Mouse (Mus musculus) urinary bladder, adult 2 months (tissue): ENCODE results near the gene Atg9b. TPM values are rescaled to one million over a fixed set of nuclear protein-coding genes. Genes with fewer than 3 reads are reported as not detected.
"Not testable (repeated sequence)": the region's sequence is repeated elsewhere in the genome, so short reads cannot be mapped to it uniquely, and the experiment has no call there.

Source experiments
- DNase-seq: peaks from one replicate; pipeline ENCODE4 v3.0.0; 2022; ENCODE audit warnings: low spot score
- polyA plus RNA-seq: library from polyadenylated mRNA; depleted of rRNA; stranded (reverse); fragments of >200 nt; gene quantifications from 2 replicates; pipeline ENCODE4 v1.2.3, GENCODE M21; 2012

The Atg9b gene
- polyA plus RNA-seq, 1 experiment, result 5.1 TPM

DNA sequence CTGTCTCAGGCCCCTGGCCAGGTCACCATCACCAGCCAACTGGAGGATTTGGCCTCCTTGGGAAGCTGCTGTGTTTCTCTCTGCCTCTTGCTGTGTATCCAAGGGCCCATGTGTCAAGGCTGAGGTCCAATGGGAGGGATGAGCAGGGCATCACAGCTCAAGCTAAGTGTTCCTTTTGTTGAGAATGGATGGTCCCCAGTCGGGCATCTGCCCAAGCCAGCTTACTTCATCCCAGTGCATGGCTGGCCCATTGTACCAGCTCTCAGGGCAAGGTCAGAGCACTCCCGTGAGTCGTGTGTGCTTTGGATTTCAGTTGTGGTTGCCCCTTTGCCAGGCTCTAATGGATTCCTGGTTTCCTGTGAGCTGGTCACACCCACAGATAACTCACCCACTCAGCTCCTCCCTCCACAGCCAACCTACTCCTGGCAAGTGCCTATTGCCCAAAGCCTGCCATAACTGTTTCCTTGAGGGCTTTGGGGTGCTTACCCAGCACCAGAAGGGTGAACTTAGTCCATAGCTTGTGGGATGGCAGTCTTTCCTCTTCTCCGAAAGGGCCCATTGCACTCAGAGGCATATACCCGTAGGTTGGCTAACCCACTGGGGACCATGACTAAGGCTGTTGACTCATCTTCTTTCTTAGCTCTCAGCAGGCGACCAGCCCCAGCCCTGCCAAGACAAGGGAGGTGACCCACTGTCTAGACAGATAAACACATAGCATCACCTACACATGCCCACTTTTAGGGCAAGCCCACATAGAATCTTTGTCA is 12.8 kb upstream of the Atg9b start:
- DNase-seq, result no peak

GRCm38 (mm10) chr5:24401969-24402368 is 10.0 kb upstream of the Atg9b start:
- no peak for DNase-seq

DNA sequence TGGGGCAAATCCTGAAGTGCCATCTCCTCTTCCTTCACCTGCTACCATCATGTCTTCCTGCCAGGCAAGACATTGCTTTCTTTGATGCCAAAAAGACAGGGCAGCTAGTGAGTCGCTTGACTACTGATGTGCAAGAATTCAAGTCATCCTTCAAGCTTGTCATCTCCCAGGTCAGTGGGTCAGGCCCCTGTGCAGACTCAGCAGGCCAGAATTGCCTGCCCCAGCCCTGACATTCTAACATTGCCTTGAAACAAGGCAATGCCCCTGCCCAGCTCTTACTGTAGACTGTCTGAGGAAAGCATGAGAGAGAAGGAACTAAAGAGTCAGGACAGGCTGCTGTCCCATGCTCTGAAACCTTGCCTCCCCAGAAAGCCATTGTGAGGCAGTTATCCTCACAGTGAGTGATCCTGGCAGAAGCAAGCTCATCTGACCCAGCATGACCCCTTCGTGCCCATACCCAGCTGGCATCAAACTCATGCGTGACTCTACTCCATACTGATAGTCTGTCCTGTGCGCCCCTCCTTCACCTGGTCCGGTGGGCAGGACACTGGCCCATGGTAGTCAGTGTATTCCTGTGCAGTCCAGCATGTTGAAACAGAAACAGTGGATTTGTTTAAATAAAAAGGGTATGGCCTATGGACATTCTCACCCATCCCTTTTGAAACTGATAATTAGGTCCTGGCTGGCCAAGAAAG is 9.1 kb upstream of the Atg9b start:
- DNase-seq, result no peak

DNA sequence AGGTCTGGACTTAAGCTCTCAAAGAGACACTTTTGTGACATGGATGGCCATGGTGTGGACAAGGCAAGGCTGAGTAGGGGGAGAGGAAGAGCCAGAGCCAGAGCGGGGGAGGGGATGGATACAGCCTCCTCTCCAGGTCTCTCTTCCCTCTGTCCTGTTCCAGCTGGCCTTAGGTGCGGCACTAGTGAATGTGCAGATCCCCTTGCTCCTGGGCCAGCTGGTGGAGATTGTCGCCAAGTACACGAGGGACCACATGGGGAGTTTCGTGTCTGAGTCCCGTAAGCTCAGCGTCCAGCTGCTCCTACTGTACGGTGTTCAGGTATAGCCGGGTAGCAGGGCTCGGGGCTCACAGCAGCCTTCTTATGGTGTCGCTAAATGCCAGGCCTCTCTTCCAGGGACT is 8.4 kb upstream of the Atg9b start:
- no peak for DNase-seq

DNA sequence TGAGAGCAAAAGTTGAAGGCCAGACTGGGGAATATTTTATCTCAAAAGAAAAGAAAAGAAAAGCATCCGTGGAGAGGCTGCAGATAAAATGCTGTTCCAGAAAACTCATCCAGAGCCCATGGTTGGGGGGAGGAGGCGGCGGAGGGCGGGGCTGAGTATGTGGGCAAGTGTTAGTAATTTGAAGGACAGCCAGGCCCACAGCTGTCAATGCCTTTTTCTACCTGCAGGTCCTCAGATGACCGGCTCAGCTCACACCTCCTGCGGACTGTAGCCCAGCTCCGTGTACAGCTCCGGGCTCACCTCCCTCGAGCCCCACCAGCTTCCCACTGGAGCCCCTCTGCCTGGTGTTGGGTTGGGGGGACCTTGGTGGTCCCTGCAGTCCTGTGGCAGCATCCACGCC is 7.7 kb upstream of the Atg9b start:
- DNase-seq, result no peak

GRCm38 (mm10) chr5:24396254-24396653 is 4.3 kb upstream of the Atg9b start:
- DNase-seq, result not testable (repeated sequence)

GRCm38 (mm10) chr5:24394165-24394894 is 2.4 kb upstream of the Atg9b start:
- peak; percentile 82 for DNase-seq

- DNase-seq, result no peak
Measured at GRCm38 (mm10) chr5:24393392-24393997, 1.6 kb upstream of the Atg9b start, which contains the start of gene Abcb8. Gene Abcb8 (plus strand): TSS chr5:24393663.

GRCm38 (mm10) chr5:24392724-24393123 is 781 bp upstream of the Atg9b start:
- DNase-seq, result no peak

GRCm38 (mm10) chr5:24389658-24390020 is 2.3 kb downstream of the Atg9b start:
- DNase-seq, result no peak

DNA sequence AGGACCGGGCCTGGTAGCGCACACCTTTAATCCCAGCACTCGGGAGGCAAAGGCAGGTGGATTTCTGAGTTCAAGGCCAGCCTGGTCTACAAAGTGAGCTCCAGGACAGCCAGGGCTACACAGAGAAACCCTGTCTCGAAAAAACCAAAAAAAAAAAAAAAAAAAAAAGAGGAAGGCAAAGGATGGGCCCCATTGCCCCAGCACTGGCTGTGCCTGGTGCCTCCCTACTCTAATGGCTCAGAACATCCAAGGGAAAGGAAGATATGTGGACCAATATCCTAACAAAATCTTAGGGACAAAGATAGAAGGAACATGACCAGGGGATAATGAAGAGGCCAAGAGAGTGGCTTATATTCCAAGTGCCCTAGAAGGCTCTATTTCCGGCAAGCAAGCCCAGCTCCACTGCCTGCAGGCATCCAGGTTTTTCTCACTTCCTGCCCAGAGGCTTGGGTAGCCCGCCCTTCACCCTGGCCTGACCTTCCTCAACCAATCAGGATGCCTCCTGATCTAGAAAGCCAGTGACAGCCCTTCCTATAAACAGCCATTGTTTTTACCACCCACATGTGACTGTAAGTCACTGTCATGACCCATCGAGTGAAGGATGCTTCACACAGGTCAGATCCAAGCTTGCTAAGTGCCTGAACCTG is 2.8 kb downstream of the Atg9b start:
- DNase-seq, result no peak

DNA sequence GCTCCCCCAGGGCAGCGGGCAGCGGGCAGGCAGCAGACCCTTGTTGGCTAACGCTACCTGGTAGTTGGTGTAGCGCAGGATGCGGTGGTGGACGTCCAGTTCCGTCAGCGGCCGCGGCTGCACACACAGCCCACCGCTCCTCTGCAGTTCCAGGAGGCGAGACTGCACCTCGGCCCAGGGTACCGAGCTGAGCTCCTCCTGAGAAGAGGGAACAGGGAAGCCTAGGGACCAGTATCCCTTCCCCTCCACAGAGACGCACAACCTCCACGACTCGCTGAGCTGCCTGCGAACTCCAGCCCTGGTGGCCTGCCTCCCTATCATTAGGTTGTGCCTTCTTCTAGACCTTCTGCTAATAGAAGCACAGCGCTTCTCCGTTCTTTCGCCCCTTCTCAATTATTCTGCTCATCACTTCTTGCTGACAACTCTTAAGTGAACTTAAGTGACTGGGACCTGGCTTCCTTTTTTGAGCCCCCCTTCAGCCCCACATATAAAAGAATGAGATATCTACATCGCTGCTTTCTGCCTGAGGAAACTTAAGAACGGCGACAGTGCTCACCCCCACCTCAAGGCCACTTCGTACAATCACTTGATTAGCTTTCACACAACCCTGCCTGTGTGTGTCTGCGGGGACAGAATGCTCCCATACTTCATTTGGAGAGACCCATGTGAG is 3.6 kb downstream of the Atg9b start:
- no peak for DNase-seq

GRCm38 (mm10) chr5:24387264-24388241 is 4.4 kb downstream of the Atg9b start:
- DNase-seq, result peak; percentile 56

- DNase-seq, result no peak
Measured at GRCm38 (mm10) chr5:24385887-24386550, 5.9 kb downstream of the Atg9b start.

GRCm38 (mm10) chr5:24385374-24385773 is 6.6 kb downstream of the Atg9b start:
- no peak for DNase-seq

- DNase-seq, result no peak
Measured at GRCm38 (mm10) chr5:24384407-24384806, 7.5 kb downstream of the Atg9b start.

GRCm38 (mm10) chr5:24383026-24383859 is 8.7 kb downstream of the Atg9b start:
- DNase-seq, result peak; percentile 63

DNA sequence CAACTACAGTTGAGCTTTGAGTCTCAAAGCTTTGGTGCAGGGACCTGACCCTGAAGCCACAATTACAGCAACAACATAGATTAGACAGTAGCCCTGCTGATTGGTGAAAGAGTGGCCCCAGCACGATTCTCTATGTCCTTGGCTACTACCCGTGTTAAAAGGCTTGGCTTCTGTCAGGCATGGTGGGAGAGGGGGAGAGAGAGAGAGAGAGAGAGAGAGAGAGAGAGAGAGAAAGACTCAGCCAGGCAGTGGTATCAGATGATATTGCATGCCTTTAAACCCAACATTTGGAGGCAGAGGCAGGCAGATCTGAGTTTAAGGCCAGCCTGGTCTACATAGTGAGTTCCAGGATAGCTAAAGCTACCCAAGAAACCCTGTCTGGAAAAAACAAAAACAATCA is 10.0 kb downstream of the Atg9b start:
- no peak for DNase-seq
